Mouse (Mus musculus): ENCODE data around the gene Fus.
"Not testable (repeated sequence)": the region's sequence is repeated elsewhere in the genome, so short reads cannot be mapped to it uniquely, and the experiment has no call there.

Fus gene

DNA sequence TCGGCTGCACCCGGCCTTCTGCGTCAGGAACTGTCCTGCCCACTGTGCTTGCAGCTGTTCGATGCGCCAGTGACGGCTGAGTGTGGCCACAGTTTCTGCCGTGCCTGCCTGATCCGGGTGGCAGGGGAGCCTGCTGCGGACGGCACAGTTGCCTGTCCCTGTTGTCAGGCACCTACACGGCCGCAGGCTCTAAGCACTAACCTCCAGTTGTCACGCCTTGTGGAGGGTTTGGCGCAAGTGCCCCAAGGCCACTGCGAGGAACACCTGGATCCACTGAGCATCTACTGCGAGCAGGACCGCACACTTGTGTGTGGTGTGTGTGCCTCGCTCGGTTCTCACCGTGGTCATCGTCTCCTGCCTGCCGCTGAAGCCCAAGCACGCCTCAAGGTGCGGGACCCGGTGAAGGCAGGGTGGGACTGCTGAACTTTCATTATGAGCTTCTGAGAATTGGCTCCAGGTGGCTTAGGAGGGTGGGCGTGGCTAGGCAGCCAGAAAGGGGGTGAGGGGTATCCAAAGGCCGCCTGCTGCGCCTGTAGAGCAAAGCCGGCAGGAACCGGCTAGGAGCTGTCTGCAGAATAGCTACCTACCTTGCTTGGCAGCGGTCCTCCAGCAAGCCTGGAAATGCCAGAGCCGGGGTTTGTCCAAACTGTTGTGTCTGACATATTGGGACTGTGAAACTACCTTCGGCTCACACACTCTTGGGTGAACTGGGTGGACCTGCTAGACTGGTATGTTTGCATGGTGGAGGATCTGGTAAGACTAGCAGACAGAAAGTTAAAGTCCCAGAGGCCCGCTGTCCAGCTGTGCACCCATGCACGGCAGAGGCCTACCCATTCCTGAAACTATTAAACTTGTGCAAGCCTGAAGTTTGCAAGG, 37.5 kb downstream of the Fus start:
- no peak for DNase-seq (ENCODE audit: inconsistent ontology term)

- no peak for DNase-seq (ENCODE audit: inconsistent ontology term)
Observed at GRCm38 (mm10) chr7:128006193-128006592, 38.9 kb downstream of the Fus start.

DNA sequence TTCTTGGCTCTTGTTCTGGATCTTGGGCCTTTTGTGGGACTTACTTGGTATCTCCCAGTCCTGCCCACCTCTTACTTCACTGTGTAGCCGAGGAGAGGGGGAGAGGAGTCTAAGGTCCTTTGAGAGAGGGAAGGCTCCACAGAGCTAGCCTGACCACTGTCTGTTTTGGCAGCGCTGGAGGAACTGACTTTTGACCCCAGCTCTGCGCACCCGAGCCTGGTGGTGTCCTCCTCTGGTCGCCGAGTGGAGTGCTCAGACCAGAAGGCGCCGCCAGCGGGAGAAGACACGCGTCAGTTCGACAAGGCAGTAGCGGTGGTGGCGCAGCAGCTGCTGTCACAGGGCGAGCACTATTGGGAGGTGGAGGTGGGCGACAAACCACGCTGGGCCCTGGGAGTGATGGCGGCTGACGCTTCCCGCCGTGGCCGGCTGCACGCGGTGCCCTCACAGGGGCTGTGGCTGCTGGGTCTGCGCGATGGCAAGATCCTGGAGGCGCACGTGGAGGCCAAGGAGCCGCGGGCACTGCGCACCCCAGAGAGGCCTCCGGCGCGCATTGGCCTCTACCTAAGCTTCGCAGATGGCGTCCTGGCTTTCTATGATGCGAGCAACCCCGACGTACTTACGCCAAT, 42.6 kb downstream of the Fus start:
- no peak for DNase-seq (ENCODE audit: inconsistent ontology term)

DNA sequence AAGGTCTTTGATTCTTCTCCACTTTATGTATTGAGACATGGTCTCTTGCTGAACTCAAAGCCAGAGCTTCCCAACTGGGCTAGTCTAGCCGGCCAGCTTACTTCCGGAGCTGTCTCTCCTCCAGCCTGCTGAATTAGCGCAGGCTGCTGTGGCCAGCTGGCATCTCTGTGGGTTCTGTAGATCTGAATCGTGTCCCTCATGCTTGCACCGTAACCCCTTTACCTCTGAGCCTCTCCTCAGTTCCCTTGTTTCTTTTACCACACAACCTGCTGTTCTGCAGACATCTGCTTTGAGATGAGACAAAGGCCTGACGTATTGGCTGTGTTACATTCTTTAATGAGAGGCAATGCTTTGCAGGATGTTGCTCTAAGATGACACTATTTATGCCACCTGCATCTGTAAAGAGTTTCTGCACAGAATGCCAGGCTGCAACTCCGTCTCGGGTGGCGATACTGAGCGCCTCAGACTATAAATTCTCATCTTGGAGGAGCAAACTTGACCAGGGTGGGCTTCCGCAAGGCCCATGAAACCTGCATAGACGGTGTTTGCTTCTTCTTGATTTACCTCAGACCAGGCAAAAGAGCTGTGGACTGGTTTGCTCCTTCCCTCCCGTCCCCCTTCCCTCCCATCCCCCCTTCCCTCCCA, 45.0 kb downstream of the Fus start:
- DNase-seq (ENCODE audit: inconsistent ontology term): no peak

DNA sequence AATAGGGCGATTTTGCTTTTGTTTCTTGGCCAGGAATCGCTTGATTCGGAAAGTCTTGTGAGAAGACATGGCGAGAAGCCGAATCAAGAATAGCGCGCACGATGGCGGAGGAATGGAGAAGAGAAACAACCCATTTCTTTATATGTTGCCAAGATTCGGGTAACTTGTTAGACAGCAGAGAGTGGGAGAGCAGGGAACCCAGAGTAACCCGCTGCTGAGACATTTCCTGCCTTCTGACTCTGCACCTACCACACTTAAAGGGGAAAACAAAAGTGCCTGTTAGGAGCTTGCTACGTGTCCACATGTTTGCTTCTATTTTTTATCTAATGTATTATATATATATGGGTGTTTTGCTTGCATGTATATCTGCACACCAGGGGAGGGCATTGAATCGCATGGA, 45.9 kb downstream of the Fus start:
- no peak for DNase-seq (ENCODE audit: inconsistent ontology term)

- not testable (repeated sequence) for DNase-seq (ENCODE audit: inconsistent ontology term)
Observed at GRCm38 (mm10) chr7:128016134-128016533, 48.9 kb downstream of the Fus start.

- DNase-seq (ENCODE audit: inconsistent ontology term): no peak
Observed at GRCm38 (mm10) chr7:128016650-128017049, 49.4 kb downstream of the Fus start.

GRCm38 (mm10) chr7:128018275-128018674, 51.0 kb downstream of the Fus start:
- no peak for DNase-seq (ENCODE audit: inconsistent ontology term)

GRCm38 (mm10) chr7:128019187-128019586, 51.9 kb downstream of the Fus start:
- DNase-seq (ENCODE audit: inconsistent ontology term): no peak

GRCm38 (mm10) chr7:128022974-128023373, 55.7 kb downstream of the Fus start:
- no peak for DNase-seq (ENCODE audit: inconsistent ontology term)

GRCm38 (mm10) chr7:128023565-128023964, 56.3 kb downstream of the Fus start:
- peak; percentile 47 for DNase-seq (ENCODE audit: inconsistent ontology term)

DNA sequence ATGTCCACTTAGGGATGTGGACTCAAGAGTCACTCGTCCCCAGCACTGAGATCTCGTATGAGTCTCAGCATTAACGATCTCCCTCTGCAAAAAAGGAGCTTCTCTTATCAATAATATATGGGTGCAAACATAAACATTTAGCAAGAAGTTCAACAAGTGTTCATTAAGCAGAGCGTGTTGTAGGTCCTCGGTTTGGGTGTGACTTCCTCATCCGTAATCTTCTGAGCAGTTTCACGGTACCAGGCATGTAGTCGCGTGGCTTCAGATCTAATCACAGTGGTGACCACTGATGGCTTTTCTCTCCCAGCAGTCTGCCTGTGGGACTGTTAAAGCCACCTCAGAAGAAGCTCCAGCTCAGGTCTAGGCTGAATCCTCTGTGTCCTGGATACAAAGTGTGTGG, 57.1 kb downstream of the Fus start:
- DNase-seq (ENCODE audit: inconsistent ontology term): no peak

GRCm38 (mm10) chr7:128024932-128025331, 57.7 kb downstream of the Fus start:
- DNase-seq (ENCODE audit: inconsistent ontology term): peak; percentile 64

- DNase-seq (ENCODE audit: inconsistent ontology term): no peak
Observed at GRCm38 (mm10) chr7:128025381-128025780, 58.1 kb downstream of the Fus start.

DNA sequence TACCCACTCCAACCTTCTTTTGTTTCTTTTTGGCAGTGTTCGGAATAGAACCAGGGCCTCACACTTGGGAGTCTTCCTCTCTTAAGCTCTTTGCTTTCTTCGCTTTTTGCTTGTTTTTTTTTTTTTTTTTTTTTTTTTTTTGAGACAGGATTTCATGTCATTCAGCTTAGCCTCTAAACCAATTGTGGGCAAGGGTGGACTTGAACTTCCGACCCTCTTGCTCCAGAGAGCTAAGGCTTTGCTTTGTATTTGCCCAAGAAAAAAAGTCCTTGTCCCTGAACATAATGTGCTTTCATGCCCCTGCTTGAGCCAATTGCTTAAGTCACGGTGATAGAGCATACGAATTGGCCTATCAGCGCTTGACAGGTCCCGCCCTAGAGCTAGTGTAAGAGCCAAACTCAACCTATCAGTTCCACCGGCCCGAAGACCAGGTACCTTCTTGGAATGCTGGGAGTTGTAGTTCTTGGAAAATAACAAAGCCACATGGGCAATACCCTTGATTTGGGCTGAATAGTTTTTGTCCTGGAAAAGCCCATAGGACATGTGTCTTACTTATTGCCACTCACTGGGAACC, 64.2 kb downstream of the Fus start:
- no peak for DNase-seq (ENCODE audit: inconsistent ontology term)

DNA sequence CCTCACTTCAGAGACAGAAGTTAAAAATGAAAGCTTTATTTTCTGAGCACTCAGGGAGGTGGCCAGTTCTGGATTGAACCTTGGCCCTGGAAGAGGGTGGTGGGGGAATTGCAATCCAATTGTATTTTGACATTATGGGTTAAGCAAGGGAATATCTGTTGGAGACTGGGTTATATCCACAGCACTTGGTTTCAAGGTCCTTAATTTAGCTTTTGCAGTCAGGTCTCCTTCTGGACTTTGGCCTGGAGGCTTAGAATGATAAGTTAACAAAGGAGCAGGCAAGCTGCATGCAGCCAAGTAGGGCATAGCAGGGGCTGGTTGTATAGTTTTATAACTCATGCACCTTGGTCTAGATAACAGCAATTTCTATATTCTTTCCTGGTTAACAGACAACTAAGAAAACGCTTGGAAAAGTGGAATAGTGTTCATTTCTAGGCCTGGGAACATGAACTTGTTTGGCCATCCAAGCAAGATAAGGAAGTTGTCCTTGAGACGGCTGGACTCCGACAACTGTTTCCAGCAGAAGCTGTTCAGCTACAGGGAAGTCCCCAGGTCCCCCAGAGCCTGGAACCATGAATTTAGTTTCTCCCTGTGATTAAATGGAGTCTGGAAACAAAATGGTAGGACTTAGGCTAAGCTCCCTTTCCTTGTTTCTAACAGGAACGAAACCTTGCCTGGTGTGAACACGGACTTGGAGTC, 65.2 kb downstream of the Fus start:
- DNase-seq (ENCODE audit: inconsistent ontology term): no peak

DNA sequence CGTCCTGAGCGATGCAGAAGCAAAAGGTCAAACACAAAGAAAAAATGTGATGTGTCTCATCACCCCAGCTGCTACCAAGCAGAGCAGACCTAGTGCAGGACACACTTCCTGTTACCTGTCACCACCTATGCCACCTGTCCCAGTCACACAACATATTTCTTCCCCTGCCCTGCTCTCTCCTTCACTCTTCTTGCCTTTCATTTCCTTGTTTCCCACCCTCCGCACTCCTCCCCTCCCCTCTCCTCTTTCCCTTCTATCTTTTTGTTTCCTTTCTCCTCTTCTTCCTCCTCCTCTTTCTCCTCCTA, 65.7 kb downstream of the Fus start:
- DNase-seq (ENCODE audit: inconsistent ontology term): no peak

GRCm38 (mm10) chr7:128033616-128034015, 66.4 kb downstream of the Fus start:
- no peak for DNase-seq (ENCODE audit: inconsistent ontology term)
